Mouse (Mus musculus) liver, postnatal 0 days (tissue): Measurements from ENCODE around the gene Vps52. TPM values are rescaled to one million over a fixed set of nuclear protein-coding genes. Genes with fewer than 3 reads are reported as not detected.

Source experiments
- ATAC-seq: fragments of 200-750 bp; cut with Nextera tagmentation; 2 replicates; pipeline ENCODE4 v1.8.0; 2017; ENCODE audit warnings: mild to moderate bottlenecking, moderate library complexity
- DNase-seq: peaks from one replicate; pipeline ENCODE4 v3.0.0-alpha.2; 2016
- H3K27ac ChIP-seq: fragments of 300-500 bp; sonication (generic); 2 replicates; pipeline ENCODE4 v1.5.1; 2014; ENCODE audit warnings: antibody characterized with exemption, moderate library complexity, mild to moderate bottlenecking, low read depth
- H3K27me3 ChIP-seq: fragments of 300-500 bp; sonication (generic); 2 replicates; pipeline ENCODE4 v1.6.1; 2014; ENCODE audit warnings: low read length, control low read depth, mixed read lengths; ENCODE audit not compliant: insufficient read depth
- H3K36me3 ChIP-seq: fragments of 300-500 bp; sonication (generic); replicated peaks from 2 replicates; pipeline ENCODE4 v1.6.1; 2014; ENCODE audit warnings: mild to moderate bottlenecking, control low read depth, low read length, moderate library complexity, mixed read lengths; ENCODE audit not compliant: insufficient read depth
- H3K4me1 ChIP-seq: fragments of 300-500 bp; sonication (generic); 2 replicates; pipeline ENCODE4 v1.6.1; 2014; ENCODE audit warnings: antibody characterized with exemption, mild to moderate bottlenecking, control low read depth; ENCODE audit not compliant: insufficient read depth
- H3K4me2 ChIP-seq: fragments of 300-500 bp; sonication (generic); 2 replicates; pipeline ENCODE4 v1.6.1; 2014; ENCODE audit warnings: low read depth, mild to moderate bottlenecking, low read length, moderate library complexity, mixed read lengths
- H3K4me3 ChIP-seq: fragments of 300-500 bp; sonication (generic); 2 replicates; pipeline ENCODE4 v1.5.1; 2014; ENCODE audit warnings: low read depth, low read length
- H3K9ac ChIP-seq: fragments of 300-500 bp; sonication (generic); replicated peaks from 2 replicates; pipeline ENCODE4 v1.6.1; 2014; ENCODE audit warnings: mild to moderate bottlenecking, moderate library complexity
- H3K9me3 ChIP-seq: fragments of 300-500 bp; sonication (generic); 2 replicates; pipeline ENCODE4 v1.6.1; 2016; ENCODE audit warnings: mild to moderate bottlenecking, control low read depth, low read length, mixed read lengths
- CTCF ChIP-seq: sonication (generic); IDR thresholded peaks from 2 replicates; pipeline ENCODE4 v1.5.1; 2016; ENCODE audit warnings: antibody characterized with exemption, low read depth
- EP300 ChIP-seq: IDR thresholded peaks from 2 replicates; pipeline ENCODE4 v1.6.1; 2016; ENCODE audit warnings: antibody characterized with exemption, low read depth, mild to moderate bottlenecking
- WGBS: fragments of 180-500 bp; shearing (Covaris S2); extraction: QIAGEN DNeasy Blood & Tissue Kit; methylation state at CpG from one replicate; pipeline ENCODE4 v1.1.7; 2014; ENCODE audit not compliant: insufficient replicate concordance; 5-methylcytosine and 5-hydroxymethylcytosine counted together
- polyA plus RNA-seq: library from polyadenylated mRNA; unstranded; fragments of >200 nt; fragmentation: Nextera tagmentation; extraction: Ambion mirVana; gene quantifications from 2 replicates; pipeline ENCODE4 v1.2.1, GENCODE M21; 2015

Gene Vps52
- polyA plus RNA-seq, 1 experiment from 2014 or later = 13.4 TPM

DNA sequence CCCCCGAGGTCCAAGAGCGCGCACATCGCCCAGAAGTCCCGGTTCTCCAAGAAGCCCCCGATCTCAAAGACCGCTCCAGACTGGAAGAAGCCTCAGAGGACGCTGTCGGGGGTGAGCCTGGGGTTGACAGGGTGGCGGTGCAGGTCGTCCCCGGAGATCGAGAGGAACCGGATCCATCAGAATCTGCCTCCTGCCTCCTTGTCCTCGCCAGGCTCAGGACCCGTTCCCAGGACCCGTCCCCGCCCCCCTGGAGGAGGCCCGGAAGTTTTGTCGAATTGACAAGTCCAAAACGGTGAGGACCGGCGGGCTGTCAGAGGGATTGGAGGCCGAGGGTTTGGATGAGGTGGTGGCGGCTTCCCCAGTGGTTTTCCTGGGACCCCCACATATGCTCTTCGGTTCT lies 14.6 kb upstream of the Vps52 start:
- DNase-seq = peak; percentile 64
- Histone ChIP-seq H3K27me3 (no peaks in the 10 kb centered on the region), H3K27ac (0 out of 2 replicates have a peak overlapping the region, but pooled peaks have one; percentile 70), H3K4me3 (peak overlapping the region; percentile 84), H3K4me2 (peak overlapping the region; percentile 96), H3K9me3 (no peaks in the 10 kb centered on the region), H3K36me3 (peaks cover 16% of the 10 kb centered on the region), H3K9ac (peak overlapping the region; percentile 79), H3K4me1 (peaks cover 21% of the 10 kb centered on the region)
- TF ChIP-seq CTCF (no peak), EP300 (no peak)
- ATAC-seq = 0 out of 2 replicates have a peak, but pooled peaks have one; percentile 1
- under 1% methylated on average over 26 of the region's 26 CpGs for WGBS

DNA sequence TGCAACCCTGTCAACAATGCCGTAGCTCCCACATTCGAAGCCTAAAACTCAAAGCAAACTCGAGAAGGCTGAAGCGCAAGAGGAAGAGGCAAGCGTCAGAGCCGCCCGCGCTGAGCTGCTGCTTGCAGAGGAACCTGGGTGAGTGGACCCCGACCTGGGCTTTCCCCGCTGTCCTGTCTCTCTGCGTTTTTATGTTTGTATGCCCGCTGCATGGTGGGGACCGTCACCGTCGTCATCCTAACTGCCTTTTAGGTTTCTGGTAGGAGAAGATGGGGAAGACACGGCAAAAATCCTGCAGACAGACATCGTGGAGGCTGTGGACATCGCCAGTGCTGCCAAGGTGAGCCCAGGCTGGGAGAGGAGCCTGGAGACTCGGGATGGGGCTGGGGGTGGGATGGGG lies 14.2 kb upstream of the Vps52 start:
- H3K27ac ChIP-seq = no peak overlapping the region
- H3K9ac ChIP-seq = peak overlapping the region; percentile 79
- peak overlapping the region; percentile 84 for H3K4me3 ChIP-seq
- peak overlapping the region; percentile 96 for H3K4me2 ChIP-seq
- H3K9me3 ChIP-seq = no peaks in the 10 kb centered on the region
- peaks cover 21% of the 10 kb centered on the region for H3K4me1 ChIP-seq
- WGBS = 38% methylated on average over 19 of the region's 19 CpGs
- no peaks in the 10 kb centered on the region for H3K27me3 ChIP-seq
- ATAC-seq = no peak
- DNase-seq = no peak
- H3K36me3 ChIP-seq = peaks cover 14% of the 10 kb centered on the region
- no peak for TF ChIP-seq EP300
- TF ChIP-seq CTCF = no peak

DNA sequence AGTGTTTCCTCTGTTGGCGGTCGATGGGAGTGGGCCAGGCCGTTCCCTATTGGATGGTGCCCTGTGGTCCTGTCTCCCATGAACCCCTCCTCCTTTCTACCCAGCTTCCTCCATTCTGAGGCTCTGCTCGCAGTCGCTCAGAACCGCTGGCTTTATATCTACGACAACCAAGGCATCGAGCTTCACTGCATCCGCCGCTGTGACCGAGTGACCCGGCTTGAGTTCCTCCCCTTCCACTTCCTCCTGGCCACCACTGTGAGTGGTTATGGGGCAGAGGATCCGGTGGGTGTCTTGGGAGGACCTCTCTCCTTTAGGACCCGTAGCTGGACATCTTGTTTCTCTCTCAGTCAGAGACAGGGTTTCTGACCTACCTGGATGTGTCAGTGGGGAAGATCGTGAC lies 12.2 kb upstream of the Vps52 start:
- Histone ChIP-seq H3K27ac (no peak overlapping the region), H3K9me3 (no peaks in the 10 kb centered on the region), H3K27me3 (no peaks in the 10 kb centered on the region), H3K4me3 (no peak overlapping the region), H3K9ac (no peak overlapping the region), H3K4me1 (peaks cover 30% of the 10 kb centered on the region), H3K36me3 (peaks cover 9% of the 10 kb centered on the region), H3K4me2 (no peak overlapping the region)
- no peak for ATAC-seq
- no peak for DNase-seq
- WGBS = 87% methylated on average over 15 of the region's 15 CpGs
- TF ChIP-seq CTCF (no peak), EP300 (no peak)

DNA sequence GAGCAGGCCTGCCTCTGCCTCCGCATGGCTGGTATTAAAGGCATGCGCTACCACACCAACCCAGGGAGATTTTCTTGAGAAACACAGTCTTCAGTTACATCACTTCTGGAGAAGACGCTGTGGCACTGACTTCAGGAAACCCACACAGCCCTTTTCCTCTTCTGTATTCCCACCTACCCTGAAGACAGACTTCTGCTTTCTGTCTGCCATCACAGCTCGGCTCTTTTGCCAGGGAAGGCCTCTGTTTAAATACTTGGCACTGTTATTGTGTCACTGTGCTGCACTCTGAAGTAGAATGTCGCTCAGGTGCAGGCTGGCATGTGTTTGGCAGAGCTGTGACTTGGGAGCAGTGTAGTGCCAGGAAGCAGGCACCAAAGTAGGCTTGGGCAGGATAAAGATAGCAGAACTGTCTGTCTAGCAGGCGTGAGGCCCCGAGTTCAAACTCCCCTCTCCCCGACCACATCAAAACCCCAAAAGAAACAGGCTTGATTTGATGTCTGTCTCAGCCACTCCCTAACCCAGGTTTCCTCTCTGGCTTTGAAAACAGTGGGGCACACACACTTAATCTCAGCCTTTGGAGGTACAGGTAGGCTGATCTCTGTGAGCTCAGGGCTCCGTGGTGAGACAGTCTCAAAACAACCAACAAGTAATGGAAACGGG lies 8.1 kb upstream of the Vps52 start:
- DNase-seq (no peak), ATAC-seq (no peak)
- TF ChIP-seq EP300 (no peak), CTCF (no peak)
- H3K9ac ChIP-seq = no peak overlapping the region
- H3K4me2 ChIP-seq = 0 out of 2 replicates have a peak overlapping the region, but pooled peaks have one; percentile 2
- no peak overlapping the region for H3K4me3 ChIP-seq
- H3K27me3 ChIP-seq = no peaks in the 10 kb centered on the region
- H3K4me1 ChIP-seq = peaks cover 30% of the 10 kb centered on the region
- peak overlapping the region; percentile 45; the same call in 1 of the 2 replicates for H3K27ac ChIP-seq
- peaks cover 14% of the 10 kb centered on the region; the same call in 1 of the 2 replicates for H3K36me3 ChIP-seq
- 60% methylated on average over 10 of the region's 10 CpGs for WGBS
- no peaks in the 10 kb centered on the region for H3K9me3 ChIP-seq

DNA sequence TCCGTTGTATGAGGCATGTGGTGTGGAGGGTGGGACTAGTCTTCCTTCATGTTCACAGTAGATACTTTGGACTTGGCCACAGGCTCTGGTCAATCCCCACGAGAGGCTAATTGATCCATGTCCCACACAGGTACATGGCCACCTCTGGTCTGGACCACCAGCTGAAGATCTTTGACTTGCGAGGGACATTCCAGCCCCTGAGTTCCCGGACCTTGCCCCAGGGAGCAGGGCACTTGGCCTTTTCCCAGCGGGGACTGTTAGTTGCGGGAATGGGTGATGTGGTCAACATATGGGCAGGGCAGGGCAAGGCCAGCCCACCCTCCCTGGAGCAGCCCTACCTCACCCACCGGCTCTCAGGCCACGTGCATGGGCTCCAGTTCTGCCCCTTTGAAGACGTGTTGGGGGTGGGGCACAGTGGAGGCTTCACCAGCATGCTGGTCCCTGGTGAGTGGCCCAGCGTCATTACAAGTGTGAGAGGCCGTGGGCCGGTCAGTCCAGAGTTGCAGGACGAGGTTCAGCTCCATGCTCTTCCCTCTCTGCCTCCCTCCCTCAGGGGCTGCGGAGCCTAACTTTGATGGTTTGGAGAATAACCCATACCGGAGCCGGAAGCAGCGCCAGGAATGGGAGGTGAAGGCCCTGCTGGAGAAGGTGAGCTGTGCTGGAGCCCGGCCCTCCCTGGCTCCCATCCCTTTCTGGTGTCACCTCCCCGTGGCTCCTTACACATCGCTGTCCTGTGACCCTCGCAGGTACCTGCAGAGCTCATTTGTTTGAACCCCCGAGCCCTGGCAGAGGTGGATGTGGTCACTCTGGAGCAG lies 7.3 kb upstream of the Vps52 start:
- no peak for DNase-seq
- TF ChIP-seq EP300 (no peak), CTCF (no peak)
- Histone ChIP-seq H3K4me1 (peaks cover 34% of the 10 kb centered on the region), H3K36me3 (peaks cover 20% of the 10 kb centered on the region), H3K27ac (peak overlapping the region; percentile 45; the same call in 1 of the 2 replicates), H3K9ac (no peak overlapping the region), H3K27me3 (no peaks in the 10 kb centered on the region), H3K4me3 (no peak overlapping the region), H3K4me2 (no peak overlapping the region), H3K9me3 (no peaks in the 10 kb centered on the region)
- 82% methylated on average over 22 of the region's 22 CpGs for WGBS
- no peak; the same call in 1 of the 2 replicates for ATAC-seq

DNA sequence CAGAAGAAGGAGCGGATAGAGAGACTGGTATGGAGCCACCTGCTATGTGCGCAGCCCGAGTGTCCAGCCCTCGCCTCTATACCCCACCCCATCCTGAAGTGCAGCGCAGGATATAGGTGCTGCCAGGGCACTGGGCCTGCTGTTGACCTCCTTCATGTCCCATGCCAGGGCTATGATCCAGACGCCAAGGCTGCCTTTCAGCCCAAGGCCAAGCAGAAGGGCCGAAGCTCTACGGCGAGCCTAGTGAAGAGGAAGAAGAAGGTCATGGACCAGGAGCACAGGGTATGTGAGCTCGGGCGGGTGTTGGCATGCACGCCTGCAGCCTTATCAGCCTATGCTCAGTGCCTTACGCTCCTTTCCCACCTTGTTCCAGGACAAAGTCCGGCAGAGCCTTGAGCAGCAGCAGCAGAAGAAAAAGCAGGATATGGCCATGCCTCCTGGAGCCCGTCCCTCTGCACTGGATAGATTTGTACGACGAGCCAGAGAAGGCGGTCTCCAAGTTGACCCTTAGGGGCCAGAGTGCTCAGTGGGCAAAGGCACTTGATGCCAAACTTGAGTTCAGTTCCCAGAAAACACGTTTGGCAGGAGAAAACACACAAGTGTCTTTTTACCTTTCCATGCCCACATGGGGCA lies 6.6 kb upstream of the Vps52 start:
- no peak overlapping the region for H3K9ac ChIP-seq
- 80% methylated on average over 19 of the region's 19 CpGs for WGBS
- H3K9me3 ChIP-seq = no peaks in the 10 kb centered on the region
- peaks cover 22% of the 10 kb centered on the region for H3K36me3 ChIP-seq
- ATAC-seq (no peak), DNase-seq (no peak)
- H3K27ac ChIP-seq = no peak overlapping the region
- no peak overlapping the region for H3K4me2 ChIP-seq
- H3K4me3 ChIP-seq = no peak overlapping the region
- H3K4me1 ChIP-seq = peaks cover 41% of the 10 kb centered on the region
- H3K27me3 ChIP-seq = no peaks in the 10 kb centered on the region
- TF ChIP-seq EP300 = no peak
